Mouse (Mus musculus): ENCODE results near the gene Fam172a.

Fam172a gene

DNA sequence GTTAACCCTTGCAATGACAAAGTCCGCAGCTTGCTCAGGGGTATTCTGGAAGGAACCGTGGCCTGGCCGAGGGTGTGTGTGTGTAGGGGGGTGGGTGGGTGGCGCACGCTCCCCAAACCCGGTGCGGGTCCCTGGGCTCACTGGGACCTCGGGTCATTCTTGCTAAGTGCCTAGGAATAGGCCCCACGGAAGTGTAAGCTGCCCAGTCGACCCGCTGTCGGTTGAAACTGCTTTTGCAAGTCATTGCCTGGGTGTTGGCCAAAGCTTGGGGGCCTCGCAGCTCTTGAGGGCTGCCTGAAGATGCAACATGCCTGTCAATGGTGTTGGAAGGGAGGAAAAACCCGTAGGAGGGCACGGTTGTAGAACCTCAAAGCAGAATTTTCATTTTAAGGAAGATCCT, 510.3 kb downstream of the Fam172a start:
- DNase-seq (ENCODE audit: low spot score in 2 of 2) = peak in 1 of 2 experiments; percentile 22

DNA sequence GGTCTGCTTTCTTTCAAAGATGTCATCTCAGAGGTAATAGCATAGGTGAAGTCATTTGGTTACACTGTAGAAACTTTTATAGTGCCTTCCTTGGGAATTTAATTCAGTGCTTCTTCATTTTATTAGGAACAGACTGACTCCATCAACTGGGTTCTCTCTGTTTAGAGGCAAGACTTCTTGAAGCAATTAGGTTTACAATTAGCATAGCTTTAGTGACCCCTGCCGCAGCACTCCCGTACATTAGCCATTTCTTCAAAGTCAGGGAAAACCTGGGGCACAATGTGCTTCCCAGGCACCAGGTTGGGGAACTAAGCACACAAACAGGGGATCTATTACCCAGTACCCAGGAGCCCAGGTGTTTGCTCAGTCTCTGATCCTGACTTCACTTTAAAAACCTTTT, 511.3 kb downstream of the Fam172a start:
- no peak for DNase-seq (ENCODE audit: low spot score in 2 of 2)

DNA sequence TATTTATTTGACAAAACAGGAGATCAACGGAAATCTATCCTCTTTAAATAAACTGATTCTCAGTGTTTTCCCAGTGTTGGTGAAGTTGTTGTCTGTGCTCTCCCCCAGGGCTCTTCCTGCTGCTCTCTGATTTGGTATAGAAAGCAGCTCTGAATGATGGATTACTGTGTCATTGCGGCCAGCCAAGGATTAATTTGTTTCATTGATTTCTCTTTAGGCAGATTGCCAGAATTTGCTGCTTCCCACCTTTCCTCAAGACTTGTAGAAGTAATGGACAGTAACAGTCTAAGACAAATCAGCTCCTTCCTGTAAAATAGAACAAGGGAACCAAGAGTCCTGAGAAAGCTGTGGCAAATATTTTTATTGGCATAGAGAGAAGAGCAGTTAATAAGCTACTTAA, 513.4 kb downstream of the Fam172a start:
- no peak for DNase-seq (ENCODE audit: low spot score in 2 of 2)
